Mouse (Mus musculus) liver, postnatal 0 days (tissue): ENCODE measurements around the gene Wipf1. TPM values are rescaled to one million over a fixed set of nuclear protein-coding genes. Genes with fewer than 3 reads are reported as not detected.
A peak's percentile ranks its signal among the peaks of the same experiment; 100 is the strongest.

Experiments
- ATAC-seq: fragments of 200-750 bp; cut with Nextera tagmentation; 2 replicates; pipeline ENCODE4 v1.8.0; 2017; ENCODE audit warnings: mild to moderate bottlenecking, moderate library complexity
- DNase-seq: peaks from one replicate; pipeline ENCODE4 v3.0.0-alpha.2; 2016
- H3K27ac ChIP-seq: fragments of 300-500 bp; sonication (generic); 2 replicates; pipeline ENCODE4 v1.5.1; 2014; ENCODE audit warnings: antibody characterized with exemption, moderate library complexity, mild to moderate bottlenecking, low read depth
- H3K27me3 ChIP-seq: fragments of 300-500 bp; sonication (generic); 2 replicates; pipeline ENCODE4 v1.6.1; 2014; ENCODE audit warnings: low read length, control low read depth, mixed read lengths; ENCODE audit not compliant: insufficient read depth
- H3K36me3 ChIP-seq: fragments of 300-500 bp; sonication (generic); replicated peaks from 2 replicates; pipeline ENCODE4 v1.6.1; 2014; ENCODE audit warnings: mild to moderate bottlenecking, control low read depth, low read length, moderate library complexity, mixed read lengths; ENCODE audit not compliant: insufficient read depth
- H3K4me1 ChIP-seq: fragments of 300-500 bp; sonication (generic); 2 replicates; pipeline ENCODE4 v1.6.1; 2014; ENCODE audit warnings: antibody characterized with exemption, mild to moderate bottlenecking, control low read depth; ENCODE audit not compliant: insufficient read depth
- H3K4me2 ChIP-seq: fragments of 300-500 bp; sonication (generic); 2 replicates; pipeline ENCODE4 v1.6.1; 2014; ENCODE audit warnings: low read depth, mild to moderate bottlenecking, low read length, moderate library complexity, mixed read lengths
- H3K4me3 ChIP-seq: fragments of 300-500 bp; sonication (generic); 2 replicates; pipeline ENCODE4 v1.5.1; 2014; ENCODE audit warnings: low read depth, low read length
- H3K9ac ChIP-seq: fragments of 300-500 bp; sonication (generic); replicated peaks from 2 replicates; pipeline ENCODE4 v1.6.1; 2014; ENCODE audit warnings: mild to moderate bottlenecking, moderate library complexity
- H3K9me3 ChIP-seq: fragments of 300-500 bp; sonication (generic); 2 replicates; pipeline ENCODE4 v1.6.1; 2016; ENCODE audit warnings: mild to moderate bottlenecking, control low read depth, low read length, mixed read lengths
- CTCF ChIP-seq: sonication (generic); IDR thresholded peaks from 2 replicates; pipeline ENCODE4 v1.5.1; 2016; ENCODE audit warnings: antibody characterized with exemption, low read depth
- EP300 ChIP-seq: IDR thresholded peaks from 2 replicates; pipeline ENCODE4 v1.6.1; 2016; ENCODE audit warnings: antibody characterized with exemption, low read depth, mild to moderate bottlenecking
- WGBS: fragments of 180-500 bp; shearing (Covaris S2); extraction: QIAGEN DNeasy Blood & Tissue Kit; methylation state at CpG from one replicate; pipeline ENCODE4 v1.1.7; 2014; ENCODE audit not compliant: insufficient replicate concordance; 5-methylcytosine and 5-hydroxymethylcytosine counted together
- polyA plus RNA-seq: library from polyadenylated mRNA; unstranded; fragments of >200 nt; fragmentation: Nextera tagmentation; extraction: Ambion mirVana; gene quantifications from 2 replicates; pipeline ENCODE4 v1.2.1, GENCODE M21; 2015

Wipf1 gene
- polyA plus RNA-seq, 1 experiment from 2014 or later: 4.3 TPM

GRCm38 (mm10) chr2:73415892-73416291 lies 113.6 kb downstream of the Wipf1 start:
- Histone ChIP-seq H3K27ac (no peak overlapping the region), H3K4me3 (no peak overlapping the region), H3K27me3 (no peaks in the 10 kb centered on the region), H3K9ac (no peak overlapping the region), H3K9me3 (no peaks in the 10 kb centered on the region), H3K4me1 (no peaks in the 10 kb centered on the region), H3K4me2 (no peak overlapping the region), H3K36me3 (no peaks in the 10 kb centered on the region)
- WGBS: 47% methylated on average over 5 of the region's 5 CpGs
- ATAC-seq (no peak), DNase-seq (no peak)
- TF ChIP-seq CTCF: no peak
- TF ChIP-seq EP300: no peak

- Histone ChIP-seq H3K27me3 (no peaks in the 10 kb centered on the region), H3K9ac (no peak overlapping the region), H3K4me3 (no peak overlapping the region), H3K4me2 (no peak overlapping the region), H3K36me3 (no peaks in the 10 kb centered on the region), H3K4me1 (no peaks in the 10 kb centered on the region), H3K27ac (no peak overlapping the region), H3K9me3 (no peaks in the 10 kb centered on the region)
- ATAC-seq (no peak), DNase-seq (no peak)
- WGBS: 84% methylated on average over 8 of the region's 8 CpGs
- TF ChIP-seq CTCF: no peak
- no peak for TF ChIP-seq EP300
Measured at GRCm38 (mm10) chr2:73410076-73410475, 119.5 kb downstream of the Wipf1 start.

DNA sequence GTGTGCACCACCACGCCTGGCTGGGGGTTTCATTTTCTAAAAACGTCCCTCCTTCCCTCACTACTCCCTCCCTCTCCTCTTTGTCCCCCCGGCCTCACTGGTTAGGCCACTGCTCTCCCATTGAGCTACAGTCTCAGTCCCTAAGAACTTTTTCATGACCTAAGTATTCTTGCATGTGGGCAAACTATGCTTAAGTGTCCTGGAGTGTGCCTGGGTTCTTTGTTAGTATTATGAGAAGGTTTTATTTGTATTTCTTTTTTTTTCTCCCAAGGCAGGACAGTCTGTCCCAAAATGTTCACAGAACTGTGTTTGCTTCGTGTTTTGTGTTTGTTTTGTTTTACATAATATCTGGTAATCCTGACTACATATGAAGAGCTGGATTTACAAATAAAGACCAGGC lies 121.9 kb downstream of the Wipf1 start:
- TF ChIP-seq EP300: no peak
- TF ChIP-seq CTCF: no peak
- no peak for DNase-seq
- no peak for ATAC-seq
- Histone ChIP-seq H3K36me3 (no peaks in the 10 kb centered on the region), H3K9ac (no peak overlapping the region), H3K4me3 (no peak overlapping the region), H3K27ac (no peak overlapping the region), H3K9me3 (no peaks in the 10 kb centered on the region), H3K4me2 (no peak overlapping the region), H3K4me1 (no peaks in the 10 kb centered on the region), H3K27me3 (no peaks in the 10 kb centered on the region)
- 56% methylated on average over 4 of the region's 4 CpGs for WGBS

GRCm38 (mm10) chr2:73406336-73406915 lies 123.1 kb downstream of the Wipf1 start:
- ATAC-seq: peak; percentile 44
- Histone ChIP-seq H3K9me3 (no peaks in the 10 kb centered on the region), H3K9ac (no peak overlapping the region), H3K4me3 (no peak overlapping the region), H3K4me2 (no peak overlapping the region), H3K36me3 (no peaks in the 10 kb centered on the region), H3K27ac (no peak overlapping the region), H3K27me3 (no peaks in the 10 kb centered on the region), H3K4me1 (no peaks in the 10 kb centered on the region)
- DNase-seq: no peak
- no peak for TF ChIP-seq CTCF
- TF ChIP-seq EP300: no peak
- WGBS: 71% methylated on average over 9 of the region's 9 CpGs

- Histone ChIP-seq H3K36me3 (no peaks in the 10 kb centered on the region), H3K9ac (no peak overlapping the region), H3K27ac (no peak overlapping the region), H3K27me3 (no peaks in the 10 kb centered on the region), H3K4me2 (no peak overlapping the region), H3K4me3 (no peak overlapping the region), H3K9me3 (no peaks in the 10 kb centered on the region), H3K4me1 (no peaks in the 10 kb centered on the region)
- 82% methylated on average over 7 of the region's 7 CpGs for WGBS
- TF ChIP-seq CTCF (no peak), EP300 (no peak)
- DNase-seq (no peak), ATAC-seq (no peak)
Measured at GRCm38 (mm10) chr2:73404980-73405379, 124.6 kb downstream of the Wipf1 start.

DNA sequence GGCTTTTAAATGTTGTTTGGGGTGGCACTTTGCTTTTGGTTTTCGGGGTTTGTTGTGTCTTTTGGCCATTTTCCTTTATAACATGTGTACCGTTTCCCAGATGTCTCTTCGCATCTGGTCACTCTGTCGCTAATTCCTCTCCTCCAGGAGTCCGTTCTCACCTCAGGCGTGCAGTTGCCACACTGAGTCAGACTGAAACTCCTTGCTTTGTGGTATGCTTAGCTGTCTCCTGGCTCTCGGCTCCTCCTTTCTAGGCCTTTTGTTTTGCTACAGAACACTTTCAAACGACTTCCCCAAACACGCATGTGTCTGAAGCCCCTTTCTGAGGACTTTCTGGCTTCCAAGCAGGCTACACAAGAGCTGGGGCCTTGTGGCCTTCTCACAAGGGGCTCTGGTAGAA lies 125.1 kb downstream of the Wipf1 start:
- no peak overlapping the region for H3K9ac ChIP-seq
- no peak for DNase-seq
- no peak overlapping the region for H3K4me3 ChIP-seq
- H3K4me1 ChIP-seq: no peaks in the 10 kb centered on the region
- H3K4me2 ChIP-seq: no peak overlapping the region
- 79% methylated on average over 9 of the region's 9 CpGs for WGBS
- ATAC-seq: no peak
- no peak overlapping the region for H3K27ac ChIP-seq
- no peak for TF ChIP-seq CTCF
- TF ChIP-seq EP300: no peak
- H3K9me3 ChIP-seq: no peaks in the 10 kb centered on the region
- no peaks in the 10 kb centered on the region for H3K36me3 ChIP-seq
- no peaks in the 10 kb centered on the region for H3K27me3 ChIP-seq
